Mouse (Mus musculus) MN1 (cell line): ENCODE results near the gene Tigar.

ENCODE experiments used
- DNase-seq: peaks from one replicate; pipeline ENCODE4 v3.0.0-alpha.2; 2016; ENCODE audit warnings: low spot score

Tigar gene

DNA sequence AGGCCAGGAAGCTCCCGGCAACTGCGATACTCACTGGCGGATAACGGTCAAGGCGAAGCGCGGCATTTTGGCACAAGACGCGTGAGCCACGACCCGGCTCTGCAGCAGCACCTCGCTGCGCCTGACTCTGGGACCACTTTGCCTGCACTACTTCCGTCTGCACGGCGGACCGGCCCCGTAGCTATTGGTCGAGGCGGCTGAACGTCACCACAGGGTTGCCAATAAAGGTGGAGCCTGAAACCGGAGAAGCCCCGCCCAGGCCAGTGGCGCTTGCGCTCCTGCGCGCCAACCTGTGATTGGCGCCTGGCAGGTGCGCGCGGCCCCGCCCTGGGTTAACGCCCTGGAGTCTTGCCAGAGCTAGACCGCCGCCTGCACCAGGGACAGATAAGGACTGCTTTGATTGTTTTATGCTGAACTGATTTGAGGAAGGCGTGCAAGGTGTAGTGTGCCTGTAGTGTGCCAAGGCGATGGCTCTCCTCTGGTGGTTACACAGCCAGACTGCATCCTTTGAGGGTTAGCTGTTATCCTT is at the start of gene Tigar:
Gene Tigar, minus strand, starts transcription at position 156 of the 529 bp plus-strand sequence.
- DNase-seq = peak; percentile 83

GRCm38 (mm10) chr6:127157321-127157720 is 48.0 kb upstream of the Tigar start:
- no peak for DNase-seq

DNA sequence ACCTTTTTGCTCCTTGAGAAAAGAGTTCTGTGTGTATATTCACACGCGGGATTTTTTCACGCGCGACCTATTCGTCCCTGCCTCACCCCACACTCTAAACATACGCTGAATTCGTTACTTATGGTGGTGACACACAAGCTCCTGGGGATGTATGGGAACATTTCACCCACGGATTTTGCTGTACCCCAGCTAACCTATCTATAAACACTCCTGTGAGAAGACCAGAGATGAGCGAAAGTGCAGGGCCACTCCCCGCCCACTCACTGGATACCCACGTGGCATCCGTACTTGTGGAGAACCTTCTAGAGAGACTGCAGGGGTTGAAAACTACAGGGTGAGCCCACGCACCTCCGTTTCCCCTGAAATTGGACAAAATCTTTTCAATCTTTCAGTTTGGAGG is 46.1 kb upstream of the Tigar start:
- no peak for DNase-seq

GRCm38 (mm10) chr6:127154708-127155268 is 45.4 kb upstream of the Tigar start:
- no peak for DNase-seq

DNA sequence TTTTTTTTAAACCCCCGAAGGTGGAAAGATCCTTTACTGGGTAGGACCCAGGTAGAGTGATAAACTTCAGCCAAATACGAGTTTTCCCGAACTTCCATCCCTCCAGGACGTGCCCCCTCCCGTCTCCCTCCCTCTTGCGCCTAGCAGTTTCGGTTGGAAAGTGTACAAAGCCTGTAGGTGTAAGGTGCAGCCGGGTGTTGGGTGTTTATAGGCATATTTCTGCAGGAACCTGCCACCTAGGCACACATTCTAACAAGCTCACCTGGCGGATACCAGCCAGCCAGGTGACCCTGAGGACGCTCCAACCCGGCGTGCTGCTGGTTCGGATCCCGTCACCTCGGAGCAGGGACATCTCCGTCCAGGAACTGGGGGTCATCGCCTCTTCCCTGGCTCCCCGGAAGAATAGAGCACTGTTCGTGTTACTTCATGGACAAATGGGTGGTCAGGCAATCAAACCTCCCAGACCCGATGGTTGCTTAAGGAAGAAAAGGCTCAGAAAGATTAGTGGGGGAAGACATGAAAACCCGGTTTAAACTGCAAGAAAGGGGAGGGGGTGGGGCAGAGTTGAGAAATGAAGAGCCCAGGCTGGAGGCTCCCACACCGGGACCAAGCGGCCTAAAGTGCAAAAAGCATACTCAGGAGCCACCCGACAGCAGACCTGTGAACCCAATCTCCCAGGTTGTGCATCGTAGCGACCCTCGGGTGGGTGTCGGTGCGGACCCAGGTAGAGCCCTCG is 44.8 kb upstream of the Tigar start:
- no peak for DNase-seq

GRCm38 (mm10) chr6:127153296-127153800 is 44.0 kb upstream of the Tigar start:
- DNase-seq = no peak

DNA sequence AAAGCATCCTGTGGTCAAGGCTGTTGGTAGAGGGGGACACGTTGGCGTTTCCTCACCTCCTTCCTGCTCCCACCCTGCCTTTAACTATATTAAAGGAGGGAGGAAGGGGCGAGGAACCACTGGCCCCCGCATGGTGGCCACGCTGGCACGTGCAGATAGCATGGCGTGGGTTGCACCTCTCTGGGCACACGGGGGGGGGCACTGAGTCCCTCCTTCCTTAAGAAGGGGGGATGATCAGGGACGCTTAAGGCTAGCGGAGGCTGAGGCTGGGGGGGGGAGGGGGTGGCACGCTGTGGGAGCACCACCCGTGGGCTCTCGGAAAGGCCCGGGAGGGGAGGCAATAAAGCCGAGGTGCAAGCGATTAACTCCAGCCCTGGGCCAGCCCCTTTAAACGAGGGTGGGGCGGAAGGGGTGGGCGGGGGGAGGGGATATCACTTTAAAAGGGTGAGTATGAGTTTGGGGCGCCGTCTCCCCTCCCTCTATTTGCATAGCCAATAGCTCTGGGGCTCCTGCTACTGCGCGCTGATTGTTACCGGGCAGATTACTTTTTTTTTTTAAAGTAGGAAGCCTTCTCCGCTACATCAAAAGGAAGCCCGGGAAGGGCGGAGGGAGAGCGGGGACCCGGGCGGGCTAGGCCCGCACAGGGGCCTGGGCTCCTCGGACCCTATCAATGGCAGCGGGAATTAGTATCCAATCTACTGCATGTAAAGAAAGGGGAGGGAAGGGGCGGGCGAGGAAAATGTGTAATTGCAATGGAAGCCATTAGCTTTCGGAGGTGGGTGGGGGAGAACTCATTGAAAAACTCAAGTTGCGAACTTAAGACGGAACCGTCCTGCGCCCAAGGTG is 43.0 kb upstream of the Tigar start, which contains the start of gene Ccnd2:
Gene Ccnd2, minus strand, starts transcription at position 88 of the 846 bp plus-strand sequence.
- peak; percentile 53 for DNase-seq

DNA sequence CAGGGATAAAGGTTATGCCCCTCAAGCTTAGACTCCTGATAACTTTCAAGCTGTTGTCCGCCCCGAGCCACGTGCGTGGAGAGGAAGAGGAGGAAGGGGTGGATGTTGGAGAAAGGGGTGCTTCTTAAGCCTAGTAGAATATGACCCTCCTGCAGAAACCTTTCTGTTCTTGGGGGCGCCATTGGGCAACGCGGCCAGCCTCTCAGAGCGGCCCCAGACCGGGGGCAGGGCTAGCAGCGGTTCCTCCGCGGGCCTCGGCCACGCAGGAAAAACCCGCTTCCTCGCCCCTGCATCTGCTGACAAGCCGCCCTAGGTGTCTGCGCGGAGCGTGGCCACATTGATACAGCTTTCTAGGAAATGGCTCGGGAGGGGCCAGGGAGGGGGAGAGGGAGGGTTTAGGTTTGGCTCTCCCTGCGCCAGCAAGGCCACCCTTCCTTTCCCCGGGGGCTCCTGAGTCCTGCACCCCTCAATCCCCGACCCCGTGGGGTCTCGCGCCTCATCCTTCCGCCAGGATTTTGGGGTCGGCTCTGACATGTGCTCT is 42.3 kb upstream of the Tigar start:
- peak; percentile 36 for DNase-seq

DNA sequence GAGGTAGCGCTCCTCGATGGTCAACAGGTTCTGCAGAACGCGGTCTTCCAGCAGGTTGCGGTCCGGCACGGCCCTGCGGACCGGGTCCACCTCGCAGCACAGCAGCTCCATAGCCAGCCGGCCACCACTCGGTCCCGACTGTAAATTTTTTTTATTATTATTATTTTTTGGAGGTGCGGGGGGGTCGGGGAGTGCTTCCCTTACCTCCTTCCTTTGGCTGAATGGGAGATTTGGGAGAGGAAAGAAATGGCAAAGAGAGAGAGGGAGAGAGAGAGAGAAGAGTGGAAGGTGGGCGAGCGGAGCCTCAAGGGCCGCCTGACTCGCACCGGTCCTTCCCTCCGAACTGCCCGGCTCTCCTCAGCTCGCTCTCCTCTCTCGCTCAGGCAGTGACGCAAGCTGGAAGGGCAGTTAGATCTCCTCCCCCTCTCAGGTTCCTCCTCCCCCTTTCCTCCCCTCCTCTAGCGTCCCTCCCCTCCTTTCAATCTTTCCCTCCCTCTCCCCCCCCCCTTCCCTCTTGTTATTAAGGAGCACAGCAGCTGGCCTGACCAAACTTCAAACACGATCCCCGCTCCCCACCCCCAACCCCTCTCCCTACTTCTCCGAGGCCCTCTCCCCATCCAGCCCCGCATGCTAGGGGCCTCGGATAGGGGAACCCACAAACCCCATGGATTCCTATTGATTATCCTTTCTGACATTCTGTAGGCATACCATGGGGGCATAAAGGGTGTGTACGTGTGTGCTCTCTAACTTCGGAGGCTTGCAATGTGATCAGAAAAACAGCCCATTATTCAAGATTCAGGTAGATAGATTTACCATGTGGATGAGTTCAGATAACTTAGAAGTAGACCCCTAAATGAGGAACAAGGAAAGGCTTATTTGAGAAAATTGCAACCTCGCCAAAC is 41.6 kb upstream of the Tigar start:
- peak; percentile 56 for DNase-seq

GRCm38 (mm10) chr6:127149944-127150662 is 40.7 kb upstream of the Tigar start:
- DNase-seq = no peak

- no peak for DNase-seq
These were observed 40.1 kb upstream of the Tigar start for GRCm38 (mm10) chr6:127149303-127149943.

- no peak for DNase-seq
These were observed 39.4 kb upstream of the Tigar start for GRCm38 (mm10) chr6:127148526-127149302.

- peak; percentile 81 for DNase-seq
These were observed 38.3 kb upstream of the Tigar start for GRCm38 (mm10) chr6:127147665-127148064.

GRCm38 (mm10) chr6:127146322-127146947 is 37.1 kb upstream of the Tigar start:
- no peak for DNase-seq

DNA sequence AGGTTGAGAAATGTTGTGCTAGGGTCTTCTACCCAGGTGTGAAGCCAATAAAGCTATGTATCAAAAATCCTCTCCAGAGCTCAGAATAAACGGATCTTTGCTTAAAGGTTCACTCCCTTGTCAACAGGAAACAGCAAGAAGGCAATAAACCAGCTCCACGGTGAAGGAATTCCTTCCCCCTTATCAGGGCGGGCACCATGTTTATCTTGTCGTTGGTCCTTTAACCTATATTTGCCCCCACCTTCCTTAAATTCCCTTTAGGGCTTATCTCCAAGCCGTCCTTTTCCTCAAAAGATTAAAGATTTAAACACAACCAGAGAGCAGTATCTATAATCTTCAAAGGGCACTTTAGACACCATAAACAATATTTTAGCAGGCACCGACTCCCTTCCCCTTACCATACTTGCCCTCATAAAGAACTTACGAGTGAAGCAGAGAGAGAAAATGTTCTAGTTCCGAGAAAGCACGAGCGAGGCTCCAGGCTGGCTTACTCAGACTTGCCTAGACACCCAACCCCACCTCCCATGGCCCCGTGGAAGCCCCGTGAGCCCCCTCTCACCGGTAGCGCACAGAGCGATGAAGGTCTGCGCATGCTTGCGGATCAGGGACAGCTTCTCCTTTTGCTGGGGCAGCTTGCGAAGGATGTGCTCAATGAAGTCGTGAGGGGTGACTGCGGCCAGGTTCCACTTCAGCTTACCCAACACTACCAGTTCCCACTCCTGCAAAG is 36.3 kb upstream of the Tigar start:
- DNase-seq = no peak

GRCm38 (mm10) chr6:127143576-127144288 is 34.4 kb upstream of the Tigar start:
- DNase-seq = no peak

DNA sequence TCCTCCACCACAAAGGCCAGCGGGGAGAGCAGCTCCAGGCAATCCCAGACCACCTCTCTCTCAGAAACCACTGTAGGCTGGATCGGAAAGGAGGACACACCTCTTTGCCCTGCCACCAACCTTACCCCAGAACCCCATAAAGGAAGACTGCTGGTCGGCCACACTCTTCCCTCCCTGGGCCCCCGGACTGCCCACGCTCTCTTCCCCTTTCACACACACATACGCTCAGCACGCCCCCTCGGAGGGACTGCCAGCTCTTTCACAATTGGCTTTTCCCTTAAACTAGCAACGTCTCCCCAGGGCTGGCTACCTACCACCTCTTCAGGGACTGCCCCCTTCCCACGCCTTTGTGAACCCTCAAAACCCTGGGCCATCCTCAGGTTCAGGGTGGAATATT is 33.8 kb upstream of the Tigar start:
- no peak for DNase-seq
